Mouse (Mus musculus) ES-Bruce4 (cell line): ENCODE results near the gene Fmnl1.

Experiments
- CTCF ChIP-seq: IDR thresholded peaks from one replicate; pipeline ENCODE4 v1.8.1; 2011; ENCODE audit warnings: low read depth, low read length
- POLR2A ChIP-seq: IDR thresholded peaks from one replicate; pipeline ENCODE4 v1.8.1; 2011; ENCODE audit warnings: low read length; ENCODE audit not compliant: insufficient read depth

DNA sequence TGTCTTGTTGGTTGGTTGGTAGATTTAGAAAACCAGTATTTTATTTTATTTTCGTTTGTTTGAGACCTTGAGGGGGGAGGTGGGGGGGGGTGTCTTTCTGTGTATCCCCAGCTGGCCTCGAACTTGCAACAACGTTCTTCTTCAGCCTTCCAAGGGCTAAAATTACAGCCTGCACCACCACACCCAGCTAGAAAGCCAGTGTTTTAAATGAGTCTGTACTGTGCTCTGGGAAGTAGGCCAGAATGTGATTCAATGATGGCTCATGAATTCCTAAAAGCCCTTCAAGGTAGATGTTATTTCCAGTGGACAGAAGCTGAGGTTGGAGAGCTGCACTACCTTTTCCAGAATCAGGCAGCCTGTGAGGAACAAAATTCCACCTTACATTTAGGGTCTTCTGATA is 36.7 kb upstream of the Fmnl1 start:
- TF ChIP-seq POLR2A (no peak), CTCF (no peak)
